Mouse (Mus musculus) ovary, postnatal 36 days (tissue): Measurements from ENCODE around the gene Gjb3.
A peak's percentile ranks its signal among the peaks of the same experiment; 100 is the strongest.

ENCODE experiments used
- DNase-seq: peaks from one replicate; pipeline ENCODE4 v3.0.0; 2022; ENCODE audit warnings: low spot score, mixed read lengths

Gjb3 gene

DNA sequence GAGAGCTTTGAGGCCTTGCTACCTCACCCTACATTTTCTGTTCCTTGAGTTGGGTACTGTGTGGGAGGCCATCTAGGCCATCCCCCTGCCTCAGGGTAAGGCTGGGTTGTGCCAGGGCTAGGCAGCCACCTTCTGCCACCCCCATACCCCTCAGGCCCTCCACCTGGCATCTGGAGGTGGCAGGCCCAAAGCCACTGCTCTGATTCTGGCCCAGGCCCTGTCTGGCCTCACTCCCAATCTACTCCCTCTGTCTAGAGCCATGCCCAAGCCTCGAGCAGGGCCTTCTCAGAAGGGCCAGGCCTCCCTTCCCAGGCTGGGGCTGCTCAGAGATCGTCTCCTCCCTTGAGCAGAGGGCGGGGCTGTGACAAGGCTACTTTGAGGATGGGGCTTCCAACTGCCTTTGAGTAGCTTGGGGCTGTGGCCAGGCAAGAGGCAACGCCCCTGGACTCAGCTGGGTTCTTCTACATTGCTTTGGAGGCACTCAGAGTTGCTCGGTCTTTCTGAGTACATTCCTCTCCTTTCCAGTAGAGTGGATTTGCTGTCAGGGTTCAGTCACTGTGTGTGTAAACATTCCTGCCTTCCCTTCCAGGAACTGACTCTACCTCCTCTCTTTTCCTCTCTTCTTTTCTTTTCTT is 4.3 kb upstream of the Gjb3 start:
- no peak for DNase-seq

DNA sequence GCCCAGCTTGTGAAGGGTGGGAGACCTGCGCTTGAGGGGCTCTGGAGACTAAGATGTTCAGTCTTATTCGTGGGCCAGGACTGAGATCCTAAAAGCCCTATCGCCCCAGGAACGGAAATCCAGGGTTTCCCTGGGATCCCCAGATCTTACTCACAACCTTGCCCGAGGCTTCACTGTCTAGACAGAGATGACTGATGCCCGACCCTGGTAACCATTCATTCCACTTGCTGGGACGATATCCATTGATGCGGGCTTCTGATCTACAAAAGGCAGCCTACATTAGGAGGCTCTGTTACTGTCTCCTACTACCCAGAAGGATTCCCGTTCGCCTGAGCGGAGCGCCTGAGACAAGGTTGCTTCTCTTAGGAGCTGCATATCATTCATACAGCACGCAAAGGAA is 527 bp upstream of the Gjb3 start:
- no peak for DNase-seq

DNA sequence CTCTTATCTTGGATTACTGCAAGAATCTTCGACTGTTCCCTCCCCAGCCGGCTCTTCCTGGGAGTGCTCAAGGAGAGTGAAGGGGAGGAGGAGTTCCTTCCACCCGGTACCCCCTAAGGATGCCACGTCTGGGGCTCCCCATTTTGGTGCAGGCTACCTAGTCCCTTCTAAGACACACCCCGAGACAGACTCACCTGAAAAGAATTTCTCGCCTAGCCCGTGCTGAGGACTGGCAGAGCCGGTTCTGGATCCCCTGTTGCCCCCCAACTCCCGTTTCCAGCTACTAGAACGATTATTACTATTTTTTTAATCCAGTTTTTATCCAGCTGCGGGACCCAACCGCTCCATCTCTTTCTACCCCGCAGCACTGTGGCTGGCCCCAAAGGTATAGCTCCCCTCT is 893 bp downstream of the Gjb3 start:
- no peak for DNase-seq

DNA sequence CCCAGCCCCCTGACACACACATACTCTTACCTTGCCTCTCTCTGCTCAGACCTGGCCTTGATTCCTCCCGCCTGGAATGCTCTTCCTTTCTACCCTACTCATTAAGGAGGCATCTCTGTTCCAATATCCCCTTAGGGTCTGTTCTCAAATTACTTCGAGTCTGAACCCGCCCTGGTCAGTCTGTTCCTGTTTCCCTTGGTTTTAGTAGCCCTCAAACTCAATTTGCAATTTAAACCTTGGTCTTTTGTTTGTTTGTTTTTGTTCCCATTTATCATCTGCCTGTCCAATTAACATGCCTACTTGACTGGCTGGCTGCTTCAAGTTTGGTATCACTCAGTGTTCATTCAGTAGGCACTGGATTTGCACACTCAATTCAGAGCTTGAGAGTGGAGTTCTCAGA is 1.6 kb downstream of the Gjb3 start:
- no peak for DNase-seq

DNA sequence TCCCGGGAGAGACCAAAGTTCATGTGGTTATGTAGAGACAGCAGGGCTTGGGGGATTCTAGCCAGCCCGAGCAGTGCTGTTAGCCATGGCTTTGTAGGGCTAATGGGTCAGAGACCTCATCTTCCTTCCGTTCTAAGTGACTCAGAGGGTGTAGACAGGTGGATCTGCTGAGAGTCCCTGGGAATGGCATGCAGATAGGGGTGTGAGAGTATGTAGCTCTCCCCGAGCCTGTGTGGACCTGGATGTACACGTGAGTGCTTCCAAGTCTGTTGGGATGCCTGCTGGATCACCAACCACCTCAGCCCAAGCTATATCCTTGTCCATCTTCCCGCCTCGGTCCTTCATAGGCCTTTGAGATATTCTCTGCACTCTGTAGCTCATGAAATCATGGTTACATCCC is 2.3 kb downstream of the Gjb3 start:
- no peak for DNase-seq

DNA sequence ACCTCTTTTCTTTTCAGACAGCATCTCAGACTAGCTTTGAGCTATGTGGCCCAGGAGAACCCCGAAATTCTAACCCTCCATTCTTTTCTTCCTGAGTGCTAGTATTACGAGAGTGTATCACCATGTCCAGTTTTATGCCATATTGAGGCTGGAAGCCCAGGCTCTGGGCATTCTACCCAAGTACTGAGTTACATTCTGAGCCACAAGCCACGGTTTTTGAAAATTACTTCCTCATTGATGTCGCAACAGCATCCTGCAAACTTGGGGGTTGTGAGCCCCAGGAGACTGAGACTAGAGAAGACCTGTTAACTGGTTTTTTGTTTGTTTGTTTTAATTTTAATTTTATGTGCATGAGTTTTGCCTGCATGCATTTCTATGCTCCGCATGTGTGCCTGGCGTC is 2.9 kb downstream of the Gjb3 start:
- no peak for DNase-seq

DNA sequence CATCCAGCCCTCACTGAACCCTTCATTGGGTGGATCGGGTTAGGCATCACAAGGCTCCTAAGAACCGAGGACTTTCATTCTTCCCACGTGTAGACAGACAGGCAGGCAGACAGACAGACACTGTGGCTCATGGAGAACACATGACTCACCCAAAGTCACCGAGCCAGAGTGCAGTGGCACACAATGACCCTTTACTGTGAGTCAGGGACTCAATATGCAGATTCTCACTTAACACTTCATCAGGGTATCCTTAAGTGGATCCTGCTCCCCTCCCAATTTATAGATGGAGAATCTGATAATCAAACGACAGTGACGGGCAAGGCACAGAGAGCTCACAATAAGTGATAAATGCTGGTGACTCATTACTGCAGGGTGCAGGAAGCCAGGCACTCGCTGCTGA is 3.4 kb downstream of the Gjb3 start:
- DNase-seq: no peak

DNA sequence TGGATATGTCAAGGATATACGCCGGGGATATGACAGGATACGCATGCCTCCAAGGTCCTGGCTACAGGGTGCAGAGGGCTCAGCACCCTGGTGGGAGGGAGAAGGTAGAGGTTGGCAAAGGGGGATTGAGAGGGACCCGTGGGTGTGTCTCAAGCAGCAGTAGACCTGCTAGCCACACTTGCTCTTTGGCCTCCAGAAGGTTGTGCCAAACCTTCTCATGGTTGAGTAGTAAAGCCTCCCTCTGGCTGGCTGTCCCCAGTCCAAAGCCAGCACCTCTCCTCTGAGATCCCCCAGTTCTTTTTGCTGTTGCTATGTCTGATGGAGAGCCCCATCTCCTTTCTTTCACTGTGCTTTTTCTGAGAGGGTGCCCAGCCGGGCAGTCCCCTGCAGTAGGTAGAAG is 5.4 kb downstream of the Gjb3 start:
- DNase-seq: no peak

DNA sequence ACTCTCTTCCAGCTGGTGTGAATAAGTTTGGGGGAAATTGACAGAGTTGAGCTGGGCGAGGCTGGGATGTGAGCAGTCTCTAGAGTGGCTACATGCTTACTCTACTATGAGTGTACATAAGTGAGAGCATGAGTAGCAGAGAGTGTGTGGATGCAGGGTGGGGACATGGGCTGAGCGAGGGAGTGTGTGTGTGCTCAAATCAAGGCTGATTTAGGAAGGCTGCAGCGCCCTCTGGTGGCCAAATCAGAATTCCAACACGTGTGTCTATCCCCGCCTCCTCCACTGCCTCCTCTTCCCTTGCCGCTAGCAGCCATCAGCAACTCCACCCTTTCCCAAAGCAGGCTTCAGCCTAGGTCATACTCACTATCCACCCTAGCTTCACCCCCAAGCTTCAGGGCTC is 5.9 kb downstream of the Gjb3 start:
- peak; percentile 70 for DNase-seq

DNA sequence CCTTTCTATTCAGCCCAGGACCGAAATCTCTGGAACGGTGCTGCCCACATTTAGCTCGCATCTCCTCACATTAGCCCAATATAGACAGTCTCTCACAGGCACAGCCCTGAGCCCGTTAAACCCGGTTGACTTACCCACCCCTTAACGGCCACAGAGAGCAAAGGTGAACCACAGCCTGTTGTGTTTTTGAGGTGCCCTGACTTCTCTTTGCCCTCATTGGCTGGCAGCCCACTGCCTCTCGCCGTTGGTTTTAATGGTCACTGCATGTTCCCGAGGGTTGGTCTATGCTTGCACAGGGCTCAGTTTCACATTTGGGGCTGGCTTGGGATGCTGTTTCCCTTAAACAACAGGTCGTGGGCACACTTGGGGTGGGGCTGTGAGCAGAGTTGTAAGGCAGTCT is 6.3 kb downstream of the Gjb3 start:
- DNase-seq: no peak

DNA sequence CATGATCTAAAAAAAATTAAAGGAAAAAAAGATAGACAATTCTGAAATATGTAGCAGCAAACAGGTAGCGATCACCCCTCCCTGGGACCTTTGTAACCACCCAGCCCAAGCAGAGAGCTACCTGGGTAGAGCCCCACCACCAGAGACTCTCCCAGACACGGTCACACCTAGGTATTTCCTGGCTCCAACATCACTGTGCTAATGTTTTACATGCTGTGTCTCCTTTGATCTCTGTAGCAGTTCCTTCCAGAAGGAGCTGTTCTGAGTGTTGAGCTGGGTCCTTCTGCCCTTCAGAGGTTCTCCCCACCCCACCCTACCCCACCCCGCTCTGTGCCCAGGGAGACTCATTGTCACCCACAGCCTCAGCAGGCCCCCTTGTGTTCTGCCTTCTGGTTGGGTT is 7.0 kb downstream of the Gjb3 start:
- DNase-seq: no peak

DNA sequence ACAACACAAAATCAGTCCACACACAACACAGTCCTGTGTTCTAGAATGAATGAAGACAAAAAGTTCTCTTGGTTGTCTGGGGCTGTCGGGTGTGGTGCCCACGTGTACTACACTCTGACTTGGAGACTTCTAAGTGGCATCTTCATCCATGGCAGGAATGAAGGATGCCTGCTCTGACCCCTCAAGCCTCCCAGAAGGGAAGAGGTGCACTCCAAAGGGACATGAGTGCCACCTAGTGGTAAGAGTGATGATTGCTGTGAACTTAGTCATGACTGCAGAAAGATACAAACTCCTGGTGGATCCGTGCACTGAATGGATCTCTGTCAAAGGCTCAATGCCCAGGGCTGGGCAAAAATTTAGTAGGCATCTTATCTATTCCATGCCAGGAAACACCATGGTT is 11.0 kb downstream of the Gjb3 start:
- no peak for DNase-seq

DNA sequence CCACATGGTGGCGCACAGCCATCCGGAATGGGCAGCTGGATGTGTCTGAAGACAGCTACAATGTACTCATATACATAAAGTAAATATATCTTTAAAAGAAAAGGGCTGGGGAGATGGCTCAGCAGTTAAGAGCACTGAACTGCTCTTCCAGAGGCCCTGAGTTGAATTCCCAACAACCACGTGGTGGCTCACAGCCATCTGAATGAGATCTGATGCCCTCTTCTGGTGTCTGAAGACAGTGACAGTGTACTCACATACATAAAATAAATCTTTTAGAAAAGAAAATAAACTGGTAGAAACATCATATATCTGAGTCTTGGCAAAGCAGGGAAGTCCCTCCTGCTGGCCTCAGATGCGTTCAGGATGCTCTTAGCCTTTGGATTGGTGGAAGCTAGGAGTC is 13.5 kb downstream of the Gjb3 start:
- DNase-seq: no peak

DNA sequence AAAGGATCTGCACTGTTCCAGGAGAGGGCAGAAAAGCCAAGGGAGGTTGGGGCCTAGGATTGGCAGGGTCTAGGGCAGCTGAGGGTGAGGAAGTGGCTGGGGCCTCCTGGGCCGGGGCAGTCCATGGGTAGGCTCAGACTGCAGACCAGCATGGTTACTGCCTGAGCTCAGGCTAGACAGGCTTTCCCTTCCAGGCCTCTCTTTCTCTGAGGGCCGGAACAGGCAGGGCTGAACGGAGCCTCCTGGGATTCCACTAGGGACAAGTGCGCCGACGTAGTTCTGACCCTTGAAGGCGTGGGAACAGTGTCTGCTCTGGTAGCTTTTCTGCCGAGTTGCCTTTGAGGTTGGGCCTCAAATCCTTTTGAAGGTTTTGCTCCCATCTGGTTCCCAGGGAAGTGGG is 14.9 kb downstream of the Gjb3 start:
- no peak for DNase-seq

DNA sequence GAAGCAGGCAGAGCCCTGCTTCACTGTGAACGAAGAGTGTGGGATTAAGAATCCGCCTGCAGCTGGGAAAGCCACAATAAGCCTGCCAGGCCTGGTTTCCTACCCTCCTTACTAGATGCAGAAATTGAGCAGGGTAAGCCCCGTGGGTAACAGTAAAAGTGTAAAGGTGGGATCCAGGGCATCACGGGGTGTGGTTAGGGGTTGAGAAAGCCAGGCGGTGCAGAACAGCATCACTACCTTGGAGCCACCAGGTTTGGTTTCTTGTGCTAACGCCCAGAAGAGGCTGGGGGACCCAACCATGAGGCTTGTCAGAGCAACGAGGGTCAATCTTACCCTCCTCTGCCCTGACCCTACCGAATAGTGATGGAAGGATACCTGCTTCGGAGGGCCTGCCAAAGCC is 16.1 kb downstream of the Gjb3 start:
- DNase-seq: no peak

DNA sequence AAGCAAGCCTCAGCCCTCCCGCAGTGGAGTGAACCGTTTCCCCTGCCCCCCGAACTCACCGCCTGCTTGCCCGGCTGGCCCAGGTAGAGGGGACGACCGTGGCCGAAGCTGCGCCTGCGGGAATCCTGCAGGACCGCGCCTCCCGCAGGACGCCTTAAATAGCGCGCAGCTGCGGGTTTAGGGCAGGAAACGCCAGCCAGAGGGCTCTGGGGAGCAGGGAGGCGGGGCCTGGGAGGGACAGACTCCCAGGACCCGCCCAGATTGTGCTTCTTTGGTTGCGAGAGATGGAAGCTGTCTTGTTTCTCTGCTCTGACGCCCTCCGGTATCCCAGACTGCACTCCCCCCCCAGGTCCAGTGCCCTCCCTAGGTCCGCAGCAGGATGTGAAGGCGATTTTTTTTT is 16.8 kb downstream of the Gjb3 start, which contains the start of gene Gja4:
Gene Gja4 (minus strand): TSS at position 179 of the 400 bp plus-strand sequence.
- peak; percentile 79 for DNase-seq

DNA sequence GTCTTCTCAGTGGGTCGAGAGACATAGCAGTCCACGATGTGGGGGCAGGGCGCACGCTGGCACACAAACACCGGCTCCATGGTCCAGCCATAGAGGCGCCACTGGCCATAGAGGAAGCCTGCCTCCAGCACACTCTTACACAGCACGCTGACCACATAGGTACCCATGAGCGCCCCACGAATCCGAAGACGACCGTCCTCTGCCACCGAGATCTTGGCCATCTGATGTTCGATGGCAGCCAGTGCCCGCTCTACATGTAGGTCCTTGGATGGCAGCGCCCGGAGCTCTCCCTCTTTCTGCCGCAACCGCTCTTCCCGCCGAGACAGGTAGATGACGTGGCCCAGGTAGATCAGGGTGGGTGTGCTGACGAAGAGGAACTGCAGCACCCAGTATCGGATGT is 18.3 kb downstream of the Gjb3 start:
- no peak for DNase-seq

DNA sequence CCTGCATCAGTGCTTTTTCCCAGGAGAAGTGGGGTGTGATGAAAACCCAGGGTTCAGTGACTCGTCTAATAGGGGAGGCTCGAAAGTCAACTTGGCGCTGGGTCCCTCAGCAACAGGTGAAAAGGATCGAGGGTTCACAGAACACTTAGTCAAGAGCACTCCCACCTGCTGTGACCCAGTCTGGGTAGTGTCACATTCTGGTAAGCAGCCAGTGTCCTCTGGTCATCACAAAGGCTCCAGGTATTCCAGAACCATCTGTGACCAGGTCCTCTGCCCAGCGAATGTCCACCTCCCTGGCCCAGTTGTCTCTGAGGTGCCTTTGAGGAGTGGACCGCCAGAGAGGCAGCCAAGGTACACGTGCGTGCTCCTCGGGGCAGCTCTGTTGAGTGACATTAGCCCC is 19.1 kb downstream of the Gjb3 start:
- no peak for DNase-seq

DNA sequence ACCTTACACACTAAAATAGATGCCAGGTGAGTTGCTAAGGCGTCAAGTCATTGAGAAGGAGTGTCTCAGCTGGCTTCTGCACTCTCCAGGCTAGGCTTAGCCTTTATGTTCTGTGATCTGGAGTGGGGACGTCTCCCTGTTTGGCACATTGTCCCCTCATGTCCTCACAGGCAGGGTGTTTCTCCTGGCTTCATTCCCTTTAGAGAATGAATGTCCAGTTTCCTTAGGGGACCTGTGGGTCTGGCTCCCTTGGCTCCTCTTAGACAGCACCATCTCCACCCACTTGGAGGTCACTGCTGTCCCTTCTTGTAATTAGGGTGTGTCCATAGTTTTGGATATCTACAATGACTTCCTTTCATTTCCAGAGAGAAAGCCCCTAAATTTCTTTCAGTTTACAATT is 23.7 kb downstream of the Gjb3 start:
- no peak for DNase-seq

DNA sequence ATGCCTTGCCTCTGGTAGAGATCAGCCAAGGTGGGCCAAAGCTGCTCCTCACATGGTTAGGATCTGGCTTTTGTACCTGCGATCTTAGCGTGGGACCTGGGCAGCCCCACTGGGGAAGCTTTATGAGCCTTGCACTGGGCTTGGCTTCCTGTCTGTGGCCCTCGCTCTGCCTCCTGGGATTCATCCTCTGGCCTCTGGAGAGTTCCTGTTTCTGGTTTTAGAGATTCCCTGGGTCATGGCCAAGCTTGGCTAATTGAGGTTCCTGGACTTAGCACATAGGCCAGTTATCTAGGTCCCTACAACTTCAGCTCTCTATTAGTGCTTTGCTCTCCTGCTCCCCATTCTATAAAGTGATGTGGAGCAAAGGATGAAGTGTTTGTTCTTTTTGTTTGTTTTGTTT is 26.8 kb downstream of the Gjb3 start:
- no peak for DNase-seq

DNA sequence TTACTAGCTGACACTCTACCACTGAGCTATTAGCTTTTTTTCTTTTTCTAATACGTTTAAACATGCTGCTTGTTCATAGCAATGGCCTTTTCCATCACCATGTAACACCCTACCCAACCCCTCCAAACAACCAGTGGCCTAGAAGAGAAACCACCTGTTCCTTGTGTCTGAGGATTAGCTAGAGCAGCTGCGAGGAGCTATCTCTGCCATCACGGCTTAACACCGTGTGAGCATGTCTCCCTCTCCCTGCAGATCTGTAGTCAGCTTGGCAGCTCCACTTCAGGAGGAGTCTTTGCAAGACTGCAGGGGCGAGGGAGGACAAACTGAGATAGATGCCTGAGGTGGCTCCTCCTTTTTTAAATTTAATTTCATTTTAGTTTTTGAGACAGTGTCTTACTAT is 30.1 kb downstream of the Gjb3 start:
- DNase-seq: no peak

DNA sequence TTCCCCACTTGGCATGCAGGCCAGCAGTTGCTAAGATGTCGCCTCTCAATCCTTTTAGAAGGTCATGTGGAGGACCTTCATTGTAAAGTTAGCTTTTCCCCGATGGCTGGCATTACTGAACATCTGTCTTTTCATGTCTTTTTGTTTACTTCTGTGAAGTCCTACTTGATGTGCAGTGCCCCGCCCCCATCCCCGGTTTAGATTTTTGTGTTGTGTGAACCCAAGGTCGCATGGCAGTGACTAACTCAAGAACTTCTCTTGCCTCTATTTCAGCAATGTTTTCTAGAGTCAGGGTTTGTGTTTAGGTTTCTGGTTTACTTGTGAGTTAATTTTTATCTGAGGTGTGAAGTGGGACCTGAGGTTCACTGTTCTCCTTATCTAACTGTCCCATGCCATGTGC is 38.0 kb downstream of the Gjb3 start:
- DNase-seq: no peak

DNA sequence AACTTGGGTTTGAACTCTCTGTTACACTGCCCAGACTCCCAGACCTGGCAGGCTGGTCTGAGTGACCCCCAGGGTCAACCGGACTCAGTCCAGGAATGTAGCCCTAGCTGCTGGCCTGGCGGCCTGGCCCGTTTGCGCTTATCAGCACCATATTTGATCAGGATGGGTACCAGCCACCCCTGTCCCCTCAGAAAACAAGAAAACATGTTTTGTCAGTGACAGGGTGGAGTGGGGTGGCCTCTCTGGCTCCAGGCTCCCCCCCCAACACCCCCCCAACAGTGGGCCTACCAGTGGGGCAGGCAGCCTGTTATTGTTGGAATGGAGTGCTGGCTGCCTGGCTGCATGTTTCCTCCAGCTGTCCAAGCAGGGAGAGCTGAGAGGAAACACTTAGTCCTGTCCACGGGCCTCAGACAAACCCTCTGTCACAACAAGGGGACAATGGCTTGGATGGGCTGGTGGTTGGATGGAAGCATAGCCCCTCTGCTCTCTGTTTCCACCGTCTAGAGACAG is 41.5 kb downstream of the Gjb3 start:
- no peak for DNase-seq

DNA sequence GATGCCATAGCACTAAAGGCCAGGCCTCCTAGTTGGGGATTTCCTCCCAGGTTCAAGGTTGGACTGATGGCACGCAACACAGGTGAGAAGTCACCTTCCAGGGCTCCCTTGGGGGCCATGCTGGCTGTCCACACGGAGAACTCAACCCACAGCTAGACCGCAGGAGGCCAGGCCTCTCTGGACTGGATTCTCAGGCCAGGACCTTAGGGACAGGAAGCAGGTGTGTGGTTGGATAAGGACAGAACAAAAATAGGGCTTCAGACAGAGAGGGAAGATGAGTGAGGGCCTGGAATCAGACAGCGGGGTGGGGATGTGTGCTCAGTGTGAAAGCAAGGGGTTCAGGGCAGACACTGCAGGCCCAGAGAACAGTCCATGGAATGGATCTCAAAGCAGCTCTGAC is 43.7 kb downstream of the Gjb3 start:
- DNase-seq: no peak

DNA sequence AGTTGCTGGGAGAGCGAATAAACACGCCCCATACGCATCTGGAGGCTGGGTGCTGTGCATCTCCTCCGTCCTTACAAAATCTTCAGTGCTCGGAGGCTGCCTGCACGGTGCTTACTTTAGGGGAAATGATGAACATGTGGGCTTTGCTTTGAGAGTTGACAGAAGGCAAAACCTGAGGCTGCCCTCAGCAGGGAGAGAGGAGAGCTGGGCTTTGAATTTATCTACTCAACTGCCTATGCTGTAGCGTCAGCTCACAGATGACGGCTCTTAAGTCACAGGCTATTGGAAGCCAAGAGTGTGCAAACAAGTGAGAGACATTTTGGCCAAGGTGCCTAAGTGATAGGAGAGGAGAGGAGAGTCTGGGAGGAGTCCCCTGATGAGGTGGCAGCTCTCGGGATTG is 51.4 kb downstream of the Gjb3 start:
- no peak for DNase-seq
